Mouse (Mus musculus) layer of hippocampus, adult 18-20 months (tissue): ENCODE measurements around the gene Mrps35. TPM values are rescaled to one million over a fixed set of nuclear protein-coding genes. Genes with fewer than 3 reads are reported as not detected.

Experiments
- total RNA-seq, 2 experiments: library from RNA; stranded (reverse); gene quantifications; 2 replicates each; pipeline ENCODE4 v1.2.3; 2021

Mrps35 gene
- total RNA-seq, 2 experiments from 2014 or later: 45.3 to 47.5 TPM

Other genes starting within 250 kb of the Mrps35 start
- 1 to 10 TPM; 6.0 to 8.1 TPM for gene Arntl2, start 246.7 kb upstream of the Mrps35 start, total RNA-seq
- gene Smco2, start 192.7 kb upstream of the Mrps35 start, total RNA-seq: not detected
- 10 to 100 TPM; 34.8 to 39.9 TPM for gene Ppfibp1, start 154.3 kb upstream of the Mrps35 start, total RNA-seq
- not detected for gene 1700034J05Rik, start 88.3 kb upstream of the Mrps35 start, total RNA-seq
- 1 to 10 TPM; 1.1 TPM for gene Rep15, start 10.2 kb upstream of the Mrps35 start, total RNA-seq
- gene Mansc4, start 44.3 kb downstream of the Mrps35 start, total RNA-seq: under 1 TPM; 0.48 to 0.67 TPM
- gene Klhl42, start 48.6 kb downstream of the Mrps35 start, total RNA-seq: 10 to 100 TPM; 19.6 to 20.0 TPM
- gene Pthlh, start 221.4 kb downstream of the Mrps35 start, total RNA-seq: 1 to 10 TPM; 2.2 to 2.9 TPM